Mouse (Mus musculus) MEL (cell line): Measurements from ENCODE around the gene Tmub1. TPM values are rescaled to one million over a fixed set of nuclear protein-coding genes. Genes with fewer than 3 reads are reported as not detected.

ENCODE experiments used
- DNase-seq: peaks from one replicate; pipeline ENCODE4 v3.0.0; 2011; ENCODE audit warnings: low read depth, low spot score
- H3K27ac ChIP-seq: 2 replicates; pipeline ENCODE4 v1.5.1; 2012; ENCODE audit warnings: low read depth, mild to moderate bottlenecking, control low read depth, low read length, moderate library complexity; ENCODE audit not compliant: control insufficient read depth
- H3K27me3 ChIP-seq, 2 experiments: fragments of 150-350 bp in 1 of 2; sonication (generic) in 1 of 2; 2 replicates each; pipeline ENCODE4 v1.6.1; 2012; ENCODE audit warnings: low read length in 2 of 2, mild to moderate bottlenecking in 2 of 2, improper control_type of control experiment in 1 of 2, moderate library complexity in 1 of 2; ENCODE audit not compliant: insufficient read depth in 2 of 2, control insufficient read depth in 1 of 2
- H3K36me3 ChIP-seq, 2 experiments: 2 replicates each; pipeline ENCODE4 v1.6.1; 2012 to 2014; ENCODE audit warnings: low read length in 2 of 2, improper control_type of control experiment in 1 of 2, inconsistent platforms in 1 of 2, mild to moderate bottlenecking in 1 of 2; ENCODE audit not compliant: insufficient read depth in 2 of 2, control insufficient read depth in 1 of 2
- H3K4me1 ChIP-seq, 2 experiments: fragments of 150-350 bp in 1 of 2; sonication (generic) in 1 of 2; 2 replicates each; pipeline ENCODE4 v1.6.1; 2012; ENCODE audit warnings: low read length in 2 of 2, improper control_type of control experiment in 1 of 2, mild to moderate bottlenecking in 1 of 2; ENCODE audit not compliant: insufficient read depth in 2 of 2, control insufficient read depth in 1 of 2
- H3K4me3 ChIP-seq, 2 experiments: fragments of 150-350 bp in 1 of 2; sonication (generic) in 1 of 2; 2 replicates each; pipeline ENCODE4 v1.5.1; 2012; ENCODE audit warnings: low read depth in 2 of 2, low read length in 2 of 2, mild to moderate bottlenecking in 2 of 2, moderate library complexity in 2 of 2, control low read depth in 1 of 2, improper control_type of control experiment in 1 of 2; ENCODE audit not compliant: control insufficient read depth in 1 of 2, insufficient read depth in 1 of 2
- H3K79me2 ChIP-seq: 2 replicates; pipeline ENCODE4 v1.6.1; 2012; ENCODE audit warnings: mild to moderate bottlenecking, low read length, moderate library complexity; ENCODE audit not compliant: control insufficient read depth, poor library complexity, insufficient read depth
- H3K9ac ChIP-seq: 2 replicates; pipeline ENCODE4 v1.6.1; 2012; ENCODE audit warnings: low read depth, mild to moderate bottlenecking, control low read depth, low read length, moderate library complexity; ENCODE audit not compliant: control insufficient read depth, poor library complexity, severe bottlenecking
- H3K9me3 ChIP-seq: fragments of 150-350 bp; sonication (generic); replicated peaks from 2 replicates; pipeline ENCODE4 v1.6.1; 2012; ENCODE audit warnings: mild to moderate bottlenecking, low read length, improper control_type of control experiment, moderate library complexity; ENCODE audit not compliant: insufficient read depth
- BHLHE40 ChIP-seq: IDR thresholded peaks from 2 replicates; pipeline ENCODE4 v1.6.1; 2012; ENCODE audit warnings: low read depth, mild to moderate bottlenecking, inconsistent platforms, low read length, improper control_type of control experiment, borderline replicate concordance
- CHD2 ChIP-seq: IDR thresholded peaks from 2 replicates; pipeline ENCODE4 v1.6.1; 2011; ENCODE audit warnings: low read length, improper control_type of control experiment
- E2F4 ChIP-seq: IDR thresholded peaks from 2 replicates; pipeline ENCODE4 v1.6.1; 2011; ENCODE audit warnings: low read depth, low read length, improper control_type of control experiment, borderline replicate concordance
- EP300 ChIP-seq, 2 experiments: IDR thresholded peaks; 2 replicates each; pipeline ENCODE4 v1.6.1; 2011; ENCODE audit warnings: improper control_type of control experiment in 2 of 2, low read length in 2 of 2, low read depth in 1 of 2, mild to moderate bottlenecking in 1 of 2
- ETS1 ChIP-seq: IDR thresholded peaks from 2 replicates; pipeline ENCODE4 v1.6.1; 2012; ENCODE audit warnings: low read depth, mild to moderate bottlenecking, inconsistent platforms, low read length, improper control_type of control experiment, moderate library complexity
- GATA1 ChIP-seq: IDR thresholded peaks from 2 replicates; pipeline ENCODE4 v1.6.1; 2011; ENCODE audit warnings: low read depth, low read length, improper control_type of control experiment
- JUND ChIP-seq: IDR thresholded peaks from 2 replicates; pipeline ENCODE4 v1.6.1; 2011; ENCODE audit warnings: low read depth, mild to moderate bottlenecking, improper control_type of control experiment, low read length
- KAT2A ChIP-seq: conservative IDR thresholded peaks from 2 replicates; pipeline ENCODE4 v1.6.1; 2012; ENCODE audit warnings: low read depth, low read length, improper control_type of control experiment, inconsistent platforms
- MAX ChIP-seq: IDR thresholded peaks from 2 replicates; pipeline ENCODE4 v1.6.1; 2011; ENCODE audit warnings: low read length, improper control_type of control experiment
- MAZ ChIP-seq: IDR thresholded peaks from 2 replicates; pipeline ENCODE4 v1.6.1; 2012; ENCODE audit warnings: low read depth, mild to moderate bottlenecking, inconsistent platforms, low read length, improper control_type of control experiment
- MEF2A ChIP-seq: IDR thresholded peaks from 2 replicates; pipeline ENCODE4 v1.6.1; 2014; ENCODE audit warnings: low read depth, mild to moderate bottlenecking, inconsistent platforms, low read length, improper control_type of control experiment; ENCODE audit not compliant: poor library complexity, insufficient replicate concordance, severe bottlenecking; ENCODE audit errors: extremely low read depth
- MYB ChIP-seq: IDR thresholded peaks from 2 replicates; pipeline ENCODE4 v1.6.1; 2011; ENCODE audit warnings: mild to moderate bottlenecking, low read depth, low read length, improper control_type of control experiment
- MYC ChIP-seq: IDR thresholded peaks from 2 replicates; pipeline ENCODE4 v1.6.1; 2011; ENCODE audit warnings: low read depth, mild to moderate bottlenecking, low read length, improper control_type of control experiment, moderate library complexity
- NELFE ChIP-seq: IDR thresholded peaks from 2 replicates; pipeline ENCODE4 v1.6.1; 2011; ENCODE audit warnings: low read depth, low read length, improper control_type of control experiment
- NRF1 ChIP-seq: IDR thresholded peaks from 2 replicates; pipeline ENCODE4 v1.6.1; 2014; ENCODE audit warnings: low read depth, mild to moderate bottlenecking, inconsistent platforms, low read length, improper control_type of control experiment, moderate library complexity; ENCODE audit not compliant: poor library complexity, insufficient read depth, severe bottlenecking
- POLR2AphosphoS2 ChIP-seq: IDR thresholded peaks from 2 replicates; pipeline ENCODE4 v1.6.1; 2011; ENCODE audit warnings: low read length, improper control_type of control experiment
- POLR2AphosphoS5 ChIP-seq: IDR thresholded peaks from 2 replicates; pipeline ENCODE4 v1.6.1; 2012; ENCODE audit warnings: low read depth, borderline replicate concordance, mild to moderate bottlenecking, inconsistent platforms, low read length, moderate library complexity, mixed read lengths
- RAD21 ChIP-seq: IDR thresholded peaks from 2 replicates; pipeline ENCODE4 v1.6.1; 2011; ENCODE audit warnings: mild to moderate bottlenecking, low read depth, low read length, improper control_type of control experiment
- RCOR1 ChIP-seq: IDR thresholded peaks from 2 replicates; pipeline ENCODE4 v1.6.1; 2012; ENCODE audit warnings: low read depth, mild to moderate bottlenecking, inconsistent platforms, low read length, improper control_type of control experiment
- SIN3A ChIP-seq: IDR thresholded peaks from 2 replicates; pipeline ENCODE4 v1.6.1; 2012; ENCODE audit warnings: low read length, improper control_type of control experiment, inconsistent platforms
- TBP ChIP-seq: IDR thresholded peaks from 2 replicates; pipeline ENCODE4 v1.8.0; 2011; ENCODE audit warnings: low read depth, low read length, improper control_type of control experiment
- USF1 ChIP-seq: IDR thresholded peaks from 2 replicates; pipeline ENCODE4 v1.6.1; 2014; ENCODE audit warnings: low read depth, mild to moderate bottlenecking, inconsistent platforms, low read length, improper control_type of control experiment, moderate library complexity
- USF2 ChIP-seq, 2 experiments: IDR thresholded peaks; 2 replicates each; pipeline ENCODE4 v1.6.1; 2011 to 2012; ENCODE audit warnings: improper control_type of control experiment in 2 of 2, low read length in 2 of 2, borderline replicate concordance in 1 of 2, inconsistent platforms in 1 of 2, low read depth in 1 of 2, mild to moderate bottlenecking in 1 of 2; ENCODE audit not compliant: insufficient read depth in 1 of 2
- ZC3H11A ChIP-seq: IDR thresholded peaks from 2 replicates; pipeline ENCODE4 v1.6.1; 2012; ENCODE audit warnings: low read depth, mild to moderate bottlenecking, inconsistent platforms, low read length, improper control_type of control experiment
- polyA plus RNA-seq, 2 experiments: library from polyadenylated mRNA; stranded (reverse) in 1 of 2; unstranded in 1 of 2; fragments of >175 nt in 1 of 2; fragments of >200 nt in 1 of 2; gene quantifications; 2 replicates each; pipeline versions ENCODE4 v1.2.1 to v1.2.4; 2012; ENCODE audit warnings: low replicate concordance in 2 of 2, low read depth in 1 of 2; ENCODE audit not compliant: insufficient read length in 2 of 2, insufficient read depth in 1 of 2, missing spikeins in 1 of 2
- total RNA-seq: library from RNA; depleted of rRNA; stranded (reverse); fragments of 300-350 nt; gene quantifications from 2 replicates; pipeline ENCODE4 v1.2.3, GENCODE M21; 2012

Gene Tmub1
- total and polyA plus RNA-seq, 3 experiments = 17.8 to 36.0 TPM; not detected in 1

DNA sequence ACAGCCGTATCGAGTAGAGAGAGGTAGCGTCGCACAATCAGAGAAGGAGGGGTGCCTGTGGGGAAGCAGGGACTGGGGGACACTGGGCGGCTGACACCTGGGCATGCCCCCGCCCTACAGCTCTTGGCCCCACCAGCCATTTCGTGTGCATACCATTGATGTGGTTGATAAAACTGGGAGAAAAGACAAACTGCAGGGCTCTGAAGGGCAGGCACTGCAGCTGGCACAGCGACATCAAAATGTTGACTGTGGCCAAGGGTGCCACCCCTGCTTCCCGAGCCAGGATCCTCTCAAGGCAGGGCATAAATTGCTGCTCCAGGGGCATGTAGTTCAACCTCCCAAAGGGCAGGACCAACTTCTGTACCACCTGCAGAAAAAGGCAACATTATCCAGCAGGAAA, 5.6 kb downstream of the Tmub1 start:
- H3K4me1 ChIP-seq = peaks cover 5 to 12% of the 10 kb centered on the region in 2 experiments

DNA sequence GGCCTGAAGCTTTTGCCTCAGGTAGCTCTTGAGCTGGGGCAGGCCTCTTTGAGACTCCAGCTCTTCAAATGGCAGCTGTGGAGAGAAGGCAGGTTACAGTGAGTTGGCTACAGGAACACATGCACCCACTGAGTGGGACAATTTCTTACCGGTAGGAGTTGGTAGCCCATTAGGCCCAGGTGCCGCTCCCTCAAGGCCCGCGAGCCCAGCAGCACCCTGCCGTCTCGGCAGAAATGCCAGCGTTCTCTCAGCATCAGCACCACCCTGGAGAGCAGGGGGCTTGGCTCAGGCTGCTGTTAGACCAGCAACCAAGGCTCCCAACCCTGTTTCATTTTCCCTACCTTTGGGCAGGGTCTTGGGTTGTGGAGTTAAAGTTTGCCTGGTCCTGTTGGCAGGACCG, 6.5 kb downstream of the Tmub1 start:
- no peaks in the 10 kb centered on the region for H3K27me3 ChIP-seq
- DNase-seq = no peak
- no peaks in the 10 kb centered on the region for H3K9me3 ChIP-seq
- peaks cover 0 to 7% of the 10 kb centered on the region in 2 experiments; a peak in 2 of 4 replicates for H3K36me3 ChIP-seq
- no peak overlapping the region for H3K9ac ChIP-seq
- H3K4me3 ChIP-seq = no peak overlapping the region
- TF ChIP-seq RAD21 (no peak), KAT2A (no peak), NELFE (no peak), JUND (no peak), MAZ (no peak), CHD2 (no peak), USF2 (IDR thresholded peaks at IDR 0.05; ENCODE audit: borderline replicate concordance in 1 of 2, insufficient read depth in 1 of 2, low read depth in 1 of 2, low read length in 2 of 2) (no peak), EP300 (IDR thresholded peaks at IDR 0.05; ENCODE audit: low read depth in 1 of 2, low read length in 2 of 2) (no peak), MYB (no peak), SIN3A (no peak), POLR2AphosphoS5 (no peak), POLR2AphosphoS2 (no peak), MEF2A (no peak), TBP (no peak)
- H3K79me2 ChIP-seq = peaks cover 14% of the 10 kb centered on the region
- no peak overlapping the region for H3K27ac ChIP-seq
- H3K4me1 ChIP-seq = peaks cover 3 to 8% of the 10 kb centered on the region in 2 experiments; a peak in 3 of 4 replicates

More for the DNA sequence above, 5.6 kb downstream of the Tmub1 start:
- H3K36me3 ChIP-seq = peaks cover 0 to 10% of the 10 kb centered on the region in 2 experiments; a peak in 3 of 4 replicates
- no peaks in the 10 kb centered on the region for H3K9me3 ChIP-seq
- TF ChIP-seq USF1 (no peak), NRF1 (no peak), RCOR1 (no peak), USF2 (IDR thresholded peaks at IDR 0.05; ENCODE audit: borderline replicate concordance in 1 of 2, insufficient read depth in 1 of 2, low read depth in 1 of 2, low read length in 2 of 2) (no peak), MAX (no peak), NELFE (no peak), E2F4 (no peak), ETS1 (no peak), POLR2AphosphoS5 (no peak), BHLHE40 (no peak), ZC3H11A (no peak), MYC (no peak), GATA1 (no peak)
- no peak overlapping the region for H3K27ac ChIP-seq
- H3K9ac ChIP-seq = no peak overlapping the region
- H3K79me2 ChIP-seq = peaks cover 14% of the 10 kb centered on the region
- no peak overlapping the region for H3K4me3 ChIP-seq
- DNase-seq = no peak
- no peaks in the 10 kb centered on the region for H3K27me3 ChIP-seq
